Mouse (Mus musculus) gonadal fat pad, adult 2 months (tissue): ENCODE measurements around the gene Gtf2h2. TPM values are rescaled to one million over a fixed set of nuclear protein-coding genes. Genes with fewer than 3 reads are reported as not detected.
"Not testable (repeated sequence)": the region's sequence is repeated elsewhere in the genome, so short reads cannot be mapped to it uniquely, and the experiment has no call there.

Source experiments
- DNase-seq: peaks from one replicate; pipeline ENCODE4 v3.0.0-alpha.2; 2012; ENCODE audit warnings: low read depth
- polyA plus RNA-seq: library from polyadenylated mRNA; depleted of rRNA; stranded (reverse); fragments of >200 nt; gene quantifications from 2 replicates; pipeline ENCODE4 v1.2.3, GENCODE M21; 2012; rRNA removed

Gene Gtf2h2
- polyA plus RNA-seq, result 13.5 and 18.3 TPM in 2 replicates

DNA sequence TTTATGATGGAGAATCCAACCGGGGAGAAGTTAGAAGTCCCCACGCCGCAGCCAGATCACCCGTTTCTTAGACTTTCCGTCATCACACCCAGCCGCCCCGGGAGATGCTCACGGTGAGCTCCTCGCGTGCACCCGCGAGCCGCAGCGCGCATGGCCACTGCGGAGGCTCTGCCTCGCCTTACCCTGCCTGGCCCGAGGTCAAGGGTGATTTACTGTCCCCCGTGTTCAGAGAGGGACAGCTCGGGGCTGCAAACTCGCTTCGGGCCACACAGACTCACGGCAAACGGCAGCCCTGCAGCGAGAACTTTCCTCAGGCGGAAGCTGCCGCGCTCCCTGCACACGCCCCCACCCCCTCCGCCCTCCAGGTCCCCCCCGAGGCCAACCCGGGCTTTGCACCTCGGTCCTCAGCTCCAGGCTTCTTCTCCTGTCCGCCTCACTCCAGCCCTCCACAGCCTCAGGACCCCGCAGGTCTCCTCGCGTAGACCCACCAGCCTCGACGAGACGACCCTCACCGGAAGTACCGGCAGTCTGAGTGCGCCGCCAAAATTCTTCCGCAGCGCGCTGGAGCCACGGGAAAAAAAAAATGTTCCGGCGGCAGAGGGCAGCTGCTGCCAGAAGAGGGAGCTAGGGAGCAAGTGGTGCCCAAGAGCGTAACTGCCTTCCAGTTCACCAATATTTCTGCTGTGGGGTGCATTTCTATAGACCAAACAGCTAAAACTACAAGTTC, at the start of gene Gtf2h2:
TSS of gene Gtf2h2 (minus strand) at position 519 of the 727 bp plus-strand sequence.
- no peak for DNase-seq

DNA sequence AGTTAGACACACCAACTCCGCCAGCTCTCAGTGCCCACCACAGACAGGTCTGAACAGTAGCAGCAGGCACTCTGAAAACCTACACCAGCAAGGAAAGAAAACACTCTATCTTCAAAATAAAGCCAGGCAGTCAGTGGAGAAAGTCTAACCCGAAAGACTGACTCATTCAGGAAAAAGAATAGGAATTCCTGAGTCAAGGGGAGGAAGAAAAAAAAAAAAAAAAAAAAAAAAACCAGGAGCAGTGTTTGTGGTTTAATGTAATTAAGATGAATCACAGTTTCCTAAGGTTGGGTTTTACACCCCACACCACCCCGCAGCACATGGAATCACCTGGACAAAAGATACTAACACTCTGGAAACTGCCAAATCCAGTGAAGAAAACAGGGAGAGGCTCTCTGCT, 43.8 kb upstream of the Gtf2h2 start:
- DNase-seq, result no peak

DNA sequence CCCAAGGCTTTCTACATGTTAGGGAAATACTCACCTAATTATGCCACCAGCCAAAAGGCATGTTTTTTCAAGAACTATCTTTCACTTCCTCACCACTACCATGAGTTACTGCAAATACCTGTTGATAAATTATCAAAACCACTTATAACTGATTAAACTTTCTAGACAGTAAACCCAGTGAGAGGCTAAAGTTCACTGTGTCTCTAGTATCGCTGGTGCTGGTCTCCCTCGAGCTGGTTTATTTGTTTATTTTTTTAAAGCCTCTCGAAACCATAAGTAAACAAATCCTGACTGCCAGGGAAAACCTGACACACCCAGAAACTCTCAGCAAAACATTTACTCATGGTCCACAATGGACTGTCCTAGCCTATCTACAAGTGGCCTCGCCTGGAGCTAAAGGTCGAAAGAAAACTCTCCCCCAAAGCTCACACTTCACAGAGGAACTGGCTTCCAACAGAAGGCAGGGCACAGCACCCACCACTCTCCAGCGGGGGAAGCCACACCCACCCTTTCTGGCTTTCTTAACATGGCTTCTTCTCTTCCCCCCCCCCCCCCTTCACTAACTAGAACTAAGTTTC, 40.5 kb upstream of the Gtf2h2 start:
- DNase-seq, result no peak

DNA sequence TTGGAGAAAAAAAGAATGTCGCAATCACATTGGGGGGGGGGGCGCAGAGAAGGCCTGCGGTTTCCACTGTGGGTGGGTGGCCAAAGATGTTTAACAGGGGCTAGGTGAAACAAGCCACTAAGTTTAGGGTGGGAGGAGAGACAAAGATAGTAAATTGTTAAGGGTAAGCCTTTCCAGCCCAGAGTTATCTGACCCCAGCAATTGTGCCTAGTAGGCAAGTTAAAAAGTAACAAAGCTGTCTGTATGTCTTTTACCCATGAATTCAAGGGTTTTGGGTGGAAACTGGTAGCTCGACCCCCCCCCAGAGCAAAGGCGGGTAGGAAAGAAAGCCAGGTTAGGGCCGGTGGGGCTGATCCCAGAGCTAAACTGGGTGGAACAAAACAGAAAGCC, 34.3 kb upstream of the Gtf2h2 start:
- DNase-seq, result no peak

DNA sequence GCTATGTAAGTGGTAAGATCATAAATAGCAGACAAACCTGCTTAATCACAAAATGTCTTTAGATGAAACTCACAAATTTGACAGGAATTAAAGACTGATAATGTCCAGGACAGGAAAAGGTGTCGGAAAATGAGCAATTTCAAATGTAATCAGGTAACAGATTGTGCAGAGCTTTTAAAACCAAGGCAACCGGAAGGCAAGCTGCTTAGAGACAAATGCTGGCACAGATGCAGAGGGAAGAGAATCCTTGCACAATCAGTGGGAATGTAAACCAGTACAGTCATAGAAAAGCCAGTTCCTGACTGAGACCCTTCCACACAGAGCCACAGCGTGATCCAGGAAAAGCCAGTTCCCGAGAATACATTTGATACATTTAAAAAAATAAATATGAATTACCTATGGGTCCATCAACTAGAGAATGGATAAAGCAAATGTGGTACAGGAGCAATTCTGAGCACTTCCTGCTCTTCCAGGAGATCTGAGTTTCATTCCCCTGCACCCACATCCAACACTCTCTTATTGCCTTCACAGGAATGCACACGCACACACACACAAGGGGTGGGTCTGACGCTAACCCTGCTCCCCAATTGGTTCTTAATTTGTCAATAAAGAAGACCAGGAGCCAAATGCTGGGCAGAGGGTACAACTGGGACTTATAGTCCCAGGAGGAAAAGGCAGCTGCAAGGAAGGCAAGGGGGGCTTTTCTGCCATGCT, 33.7 kb upstream of the Gtf2h2 start:
- no peak for DNase-seq

DNA sequence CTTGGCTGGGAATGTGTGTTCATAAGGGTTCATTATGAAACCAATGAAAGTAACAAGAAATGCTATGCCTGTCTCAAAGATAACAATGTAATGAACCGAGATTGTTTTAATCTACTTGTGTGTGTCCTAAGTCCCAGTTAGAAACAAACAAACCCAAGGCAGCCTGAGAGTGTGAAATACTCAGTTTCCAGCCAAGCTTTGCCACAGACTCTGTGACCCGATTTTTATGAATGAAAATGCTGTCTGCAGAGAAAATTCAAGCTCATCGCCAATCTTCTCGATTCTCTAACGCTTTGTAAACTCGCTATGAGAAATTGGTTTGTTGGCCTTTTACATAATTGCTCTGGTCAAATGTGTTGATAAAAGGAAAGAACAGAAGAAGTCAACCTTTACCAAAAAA, 32.5 kb upstream of the Gtf2h2 start:
- no peak for DNase-seq

DNA sequence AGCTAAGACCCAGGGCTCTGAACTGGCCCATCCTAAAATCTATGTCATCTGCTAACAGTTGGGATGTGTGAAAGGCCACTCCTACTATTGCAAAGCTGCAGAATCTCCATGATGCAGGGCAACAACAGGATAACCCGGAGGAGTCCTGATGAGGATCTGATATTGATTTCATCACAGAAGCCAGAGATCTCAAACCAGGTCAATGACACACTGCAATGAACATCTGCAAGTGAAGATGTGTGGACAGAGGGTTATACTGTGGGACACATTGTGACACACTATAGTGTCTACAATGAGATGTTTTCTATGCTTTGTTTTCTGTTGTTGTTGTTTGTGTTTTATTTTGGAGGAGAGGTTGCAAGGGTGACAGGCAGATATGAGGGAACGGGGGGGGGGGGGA, 31.3 kb upstream of the Gtf2h2 start:
- DNase-seq, result no peak

DNA sequence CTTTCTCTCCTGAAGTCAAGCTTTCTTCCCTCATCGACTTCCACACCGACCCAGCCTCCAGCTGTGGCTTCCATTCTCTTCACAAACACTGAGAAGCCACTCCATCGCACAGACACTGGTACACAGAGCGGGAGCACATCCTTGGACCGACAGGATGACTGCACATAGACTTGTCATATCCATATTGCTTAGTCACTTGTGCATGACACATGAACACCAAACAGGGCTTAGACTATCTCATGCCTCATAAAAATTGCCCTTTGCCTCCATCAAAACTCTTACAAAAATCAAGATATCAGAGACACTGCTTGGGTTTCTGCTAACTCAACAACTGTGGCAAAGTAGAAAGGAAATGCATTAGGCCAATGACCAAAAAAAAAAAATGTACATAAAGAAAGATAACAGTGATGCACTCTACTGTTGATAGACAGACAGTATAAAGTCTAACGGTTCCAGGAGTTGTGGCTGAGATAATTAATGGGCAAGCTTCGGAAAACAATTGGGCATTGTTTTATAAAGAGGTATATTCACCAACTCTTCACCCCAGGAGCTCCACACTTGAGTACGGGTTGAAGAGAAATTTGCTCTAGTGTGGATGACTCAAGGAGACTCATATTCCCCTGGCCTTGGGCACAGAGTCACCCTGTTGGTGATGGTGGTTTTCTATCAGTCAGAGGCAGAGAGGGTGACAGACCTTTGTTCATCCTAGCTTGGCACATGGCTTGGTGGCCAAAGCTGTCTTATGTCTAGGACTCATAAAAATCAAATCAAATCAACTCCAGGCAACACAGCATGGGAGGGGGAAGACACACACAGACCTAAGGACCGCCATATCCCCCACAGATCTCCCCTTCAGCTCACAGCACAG, 29.6 kb upstream of the Gtf2h2 start:
- no peak for DNase-seq

DNA sequence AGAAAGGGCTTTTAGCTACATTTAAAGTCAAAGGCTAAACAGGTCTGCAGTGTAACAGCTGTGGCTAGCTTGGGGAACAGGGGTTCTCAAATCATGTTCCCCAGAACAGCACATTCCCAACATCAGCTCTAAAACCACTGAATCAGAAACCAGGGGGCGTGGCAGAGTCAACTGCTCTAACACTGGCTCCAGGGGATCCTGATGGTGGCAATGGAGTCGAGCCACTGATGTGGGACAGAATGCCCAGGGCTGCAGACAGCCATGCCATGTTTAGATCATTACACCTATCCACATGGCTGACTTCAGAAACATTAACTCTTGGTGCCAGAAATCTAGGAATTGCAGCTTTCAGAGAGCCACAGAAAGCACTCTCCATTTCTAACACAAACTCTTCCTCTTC, 26.8 kb upstream of the Gtf2h2 start:
- no peak for DNase-seq

DNA sequence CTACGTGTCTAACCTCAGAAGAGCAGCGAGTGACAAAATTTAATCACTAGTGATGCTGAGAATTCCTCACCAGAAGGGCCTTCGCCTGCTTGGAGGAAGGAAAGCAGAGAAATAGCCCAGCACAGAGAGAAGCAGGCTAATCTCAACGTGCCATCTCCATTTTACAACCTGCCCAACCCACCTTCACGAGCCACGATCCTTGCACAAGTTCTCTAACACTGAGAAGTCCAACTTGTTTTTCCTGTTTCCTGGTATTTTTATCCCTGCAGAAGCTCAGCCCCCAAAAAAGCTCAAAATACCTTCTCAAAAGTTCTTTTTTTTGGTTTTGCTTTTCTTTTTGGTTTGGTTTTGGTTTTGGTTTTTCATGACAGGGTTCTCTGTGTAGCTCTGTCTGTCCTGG, 25.8 kb upstream of the Gtf2h2 start:
- peak; percentile 41 for DNase-seq

DNA sequence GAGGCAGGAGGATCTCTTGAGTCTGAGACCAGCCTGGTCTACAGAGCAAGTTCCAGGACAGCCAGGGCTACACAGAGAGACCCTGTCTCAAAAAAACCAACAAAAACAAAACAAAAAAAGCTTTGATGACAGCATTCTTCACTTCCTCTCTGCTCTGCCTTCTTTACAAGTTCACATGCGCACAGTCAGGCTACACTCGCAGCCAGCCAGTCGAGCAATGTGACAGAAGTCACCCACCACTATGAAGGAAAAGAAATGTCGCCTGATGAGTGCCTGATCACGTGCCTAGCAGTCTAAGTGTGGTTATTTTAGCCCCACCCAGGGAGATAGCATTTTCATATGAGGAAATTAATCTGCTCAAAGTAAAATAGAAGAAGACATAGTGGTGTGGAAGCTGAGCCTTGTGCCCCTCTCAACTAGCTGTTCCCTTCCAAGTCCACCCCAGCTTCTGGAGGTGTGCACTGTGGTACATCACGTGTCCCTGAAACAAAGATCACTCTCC, 25.3 kb upstream of the Gtf2h2 start:
- no peak for DNase-seq

DNA sequence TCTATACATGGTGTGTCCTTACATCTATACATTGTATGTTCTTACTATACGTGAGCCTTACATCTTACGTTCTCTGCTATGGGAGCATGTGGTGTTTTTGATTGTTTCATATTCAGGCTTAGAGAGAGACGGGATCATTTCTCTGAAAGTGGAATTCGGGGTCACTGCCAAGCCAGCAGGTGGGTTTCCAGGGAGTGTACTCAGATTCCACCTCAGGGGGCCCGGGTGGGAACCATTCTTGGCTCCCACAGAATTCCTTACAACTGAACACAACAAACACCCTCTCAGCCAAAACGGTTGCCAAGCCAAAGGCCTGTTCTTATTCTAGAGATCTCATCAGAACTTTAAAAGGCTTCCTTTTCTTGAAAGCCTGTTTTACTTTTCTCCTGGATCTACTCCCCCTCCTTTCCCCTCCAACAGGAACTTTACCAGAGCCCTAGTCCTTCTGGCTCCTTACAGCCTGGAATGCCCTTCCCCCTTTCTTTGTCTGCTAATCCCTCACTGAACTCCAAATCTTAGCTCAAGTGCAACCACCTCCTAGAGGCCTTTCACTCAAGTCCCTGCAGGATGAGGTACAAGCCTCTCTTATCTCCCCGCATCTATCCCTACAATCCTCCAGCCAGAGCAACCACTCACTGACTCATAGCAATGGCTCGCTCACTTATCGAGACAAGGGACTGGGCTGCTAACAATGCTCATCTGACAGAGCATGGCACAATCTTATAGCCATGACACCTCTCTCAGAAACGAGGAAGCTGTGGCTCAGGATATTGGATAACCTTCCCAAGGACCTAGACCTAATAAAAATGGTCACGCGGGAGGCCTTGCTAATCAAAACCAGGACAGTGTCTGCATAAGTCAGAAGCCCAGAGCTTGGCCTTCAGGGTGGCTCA, 24.1 kb upstream of the Gtf2h2 start:
- peak; percentile 86 for DNase-seq

DNA sequence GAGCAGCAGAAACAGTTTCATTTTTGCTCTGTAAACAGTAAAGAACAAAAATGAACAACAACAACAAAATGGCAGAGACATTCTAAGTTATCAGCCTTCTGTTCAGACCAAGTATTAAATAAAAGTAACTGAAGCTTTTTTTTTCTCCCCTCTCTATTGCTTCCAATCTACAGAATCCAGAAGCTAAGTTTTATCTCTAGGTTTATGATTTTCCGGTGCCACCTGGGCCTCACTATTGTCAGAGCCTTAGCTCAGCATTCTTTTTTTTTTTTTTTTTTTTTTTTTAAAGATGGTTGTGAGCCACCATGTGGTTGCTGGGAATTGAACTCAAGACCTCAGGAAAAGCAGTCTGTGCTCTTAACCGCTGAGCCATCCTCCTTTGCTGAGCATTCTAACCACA, 20.4 kb upstream of the Gtf2h2 start:
- DNase-seq, result no peak

DNA sequence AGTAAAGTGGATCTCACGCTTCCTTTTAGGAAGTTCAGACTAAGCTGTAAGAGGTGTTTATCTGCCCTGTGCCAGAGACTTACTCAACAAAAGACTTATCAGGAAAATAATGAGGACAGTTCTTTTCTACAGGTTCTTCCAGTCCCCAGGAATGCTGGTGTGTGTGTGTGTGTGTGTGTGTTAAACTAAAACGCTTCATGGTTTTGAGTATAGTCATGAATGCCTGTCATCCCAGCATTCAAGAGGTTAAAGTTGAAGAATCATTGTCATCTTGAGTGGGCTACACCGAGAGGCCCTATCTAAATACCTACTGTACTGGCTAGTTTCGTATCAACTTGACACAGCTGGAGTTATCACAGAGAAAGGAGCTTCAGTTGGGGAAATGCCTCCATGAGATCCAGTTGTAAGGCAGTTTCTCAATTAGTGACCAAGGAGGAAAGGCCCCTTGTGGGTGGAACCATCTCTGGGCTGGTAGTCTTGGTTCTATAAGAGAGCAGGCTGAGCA, 19.5 kb upstream of the Gtf2h2 start:
- no peak for DNase-seq

DNA sequence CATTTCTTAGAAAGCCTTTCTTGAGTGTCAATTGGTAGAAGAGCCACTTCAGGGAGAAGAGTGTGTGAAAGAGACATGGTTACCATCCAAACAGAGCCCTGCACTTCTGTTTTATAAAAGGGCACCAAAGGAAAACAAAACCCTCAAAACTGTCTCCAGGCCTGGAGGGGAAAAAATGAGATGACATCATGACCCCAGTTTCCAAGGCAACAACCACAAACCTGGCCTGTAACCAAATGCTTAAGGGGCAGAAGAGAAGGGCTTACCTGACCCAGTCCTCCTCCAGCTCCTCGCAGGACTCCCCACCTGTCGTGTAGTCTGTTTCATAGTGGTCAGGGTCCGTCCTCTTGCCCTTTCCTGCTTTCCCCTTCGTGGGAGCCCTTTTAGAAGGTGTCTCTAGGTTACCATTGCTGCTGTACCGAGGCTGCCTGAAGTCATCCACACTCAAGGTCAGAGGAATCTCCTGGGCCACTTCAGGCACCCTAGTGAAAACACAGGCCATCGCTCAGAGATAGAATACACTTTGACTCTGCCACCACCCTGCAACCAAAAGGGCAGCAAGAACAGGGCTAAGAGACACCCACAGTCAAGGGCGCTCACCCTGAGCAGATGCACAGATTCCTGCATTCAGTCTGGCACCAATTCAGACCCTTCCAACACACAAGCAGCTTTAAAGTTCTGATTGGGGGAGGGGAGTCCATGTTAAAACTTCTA, 18.9 kb upstream of the Gtf2h2 start:
- DNase-seq, result no peak

DNA sequence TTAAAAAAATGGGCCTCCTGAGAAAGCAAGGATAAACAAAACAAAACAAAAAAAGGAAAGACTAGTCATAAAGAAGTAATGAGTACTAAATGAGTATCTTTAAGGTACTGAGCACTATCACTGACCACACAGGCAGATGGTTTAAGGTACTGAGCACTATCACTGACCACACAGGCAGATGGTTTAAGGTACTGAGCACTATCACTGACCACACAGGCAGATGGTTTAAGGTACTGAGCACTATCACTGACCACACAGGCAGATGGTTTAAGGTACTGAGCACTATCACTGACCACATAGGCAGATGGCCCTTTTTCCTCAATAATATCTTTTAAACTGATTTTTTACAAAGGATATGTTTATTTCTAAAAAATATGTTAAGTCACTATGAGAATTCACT, 7.2 kb upstream of the Gtf2h2 start:
- DNase-seq, result not testable (repeated sequence)

DNA sequence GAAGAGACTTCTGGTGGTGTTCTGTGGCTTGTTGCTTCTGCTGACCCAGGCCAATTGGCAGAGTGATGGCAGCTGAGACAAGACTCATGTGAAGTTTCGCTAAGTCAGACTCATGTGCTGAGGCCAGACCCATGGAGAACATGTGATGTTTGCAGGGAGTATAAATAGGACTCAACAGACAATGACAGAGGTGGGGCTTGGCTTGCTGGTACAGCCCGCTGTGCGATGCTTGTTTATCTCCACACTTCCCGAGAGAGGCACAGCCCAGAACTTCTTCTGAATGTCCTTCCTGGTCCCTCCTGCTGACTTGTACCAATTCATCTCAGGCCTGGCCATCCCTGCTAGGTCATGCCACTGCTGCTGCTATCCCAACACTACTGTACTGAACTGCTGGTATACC, 3.0 kb upstream of the Gtf2h2 start:
- DNase-seq, result no peak

DNA sequence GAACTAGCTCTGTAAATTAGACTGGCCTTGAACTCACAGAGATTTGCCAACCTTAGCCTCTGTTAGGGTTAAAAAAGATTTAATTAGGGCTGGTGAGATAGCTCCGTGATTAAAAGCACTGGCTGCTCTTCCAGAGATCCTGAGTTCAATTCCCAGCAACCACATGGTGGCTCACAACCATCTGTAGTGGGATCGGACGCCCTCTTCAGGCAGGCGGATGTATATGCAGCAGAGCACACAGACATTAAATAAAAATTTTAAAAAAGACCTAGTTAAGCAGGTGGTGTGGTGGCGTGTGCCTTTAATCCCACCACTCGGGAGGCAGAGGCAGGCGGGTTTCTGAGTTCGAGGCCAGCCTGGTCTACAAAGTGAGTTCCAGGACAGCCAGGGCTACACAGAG, 2.0 kb upstream of the Gtf2h2 start:
- not testable (repeated sequence) for DNase-seq

DNA sequence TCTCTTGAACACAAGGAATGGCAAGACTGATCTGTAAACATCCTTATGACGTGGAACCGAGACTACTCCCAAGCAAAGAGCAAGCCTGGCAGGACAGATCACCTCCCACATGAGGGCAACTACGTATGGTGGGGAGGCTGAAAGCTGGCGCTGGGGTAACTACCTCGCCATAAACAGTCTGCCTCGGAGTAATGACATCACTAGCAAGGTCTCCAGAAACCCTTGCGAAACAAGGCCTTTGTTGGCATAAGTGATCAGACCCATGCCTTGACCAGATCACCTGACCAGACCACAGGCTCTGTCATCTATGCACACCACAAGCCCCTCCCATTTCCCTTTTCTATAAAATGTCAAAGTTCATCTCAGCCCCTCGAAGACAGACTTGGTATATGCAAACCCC, 934 bp upstream of the Gtf2h2 start:
- no peak for DNase-seq

DNA sequence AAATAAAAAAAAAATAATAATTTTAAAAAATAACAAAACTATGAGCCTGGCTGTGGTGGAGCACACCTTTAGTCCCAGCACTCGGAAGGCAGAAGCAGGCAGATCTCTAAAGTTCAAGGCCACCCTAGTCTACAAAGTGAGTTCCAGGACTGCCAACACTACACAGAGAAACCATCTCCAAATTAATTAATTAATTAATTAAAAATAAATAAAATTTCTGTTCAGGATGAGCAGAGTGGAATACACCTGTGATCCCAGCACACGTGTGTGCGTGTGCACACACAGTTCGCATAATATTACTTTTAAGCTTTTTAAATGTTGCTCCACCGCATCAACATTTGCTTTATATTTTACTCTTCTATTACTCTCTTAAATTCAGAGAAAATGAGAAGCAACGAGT, 756 bp downstream of the Gtf2h2 start:
- DNase-seq, result no peak
